Mouse (Mus musculus) MN1 (cell line): ENCODE measurements around the gene Comt.
A peak's percentile ranks its signal among the peaks of the same experiment; 100 is the strongest.

Experiments
- DNase-seq: peaks from one replicate; pipeline ENCODE4 v3.0.0-alpha.2; 2016; ENCODE audit warnings: low spot score

The Comt gene

GRCm38 (mm10) chr16:18433341-18433920 lies 6.8 kb upstream of the Comt start:
- DNase-seq = no peak

GRCm38 (mm10) chr16:18430641-18431212 lies 4.1 kb upstream of the Comt start:
- DNase-seq = no peak

GRCm38 (mm10) chr16:18429641-18430040 lies 3.0 kb upstream of the Comt start:
- no peak for DNase-seq

- DNase-seq = no peak
These were observed 1.9 kb upstream of the Comt start for GRCm38 (mm10) chr16:18428516-18429042.

DNA sequence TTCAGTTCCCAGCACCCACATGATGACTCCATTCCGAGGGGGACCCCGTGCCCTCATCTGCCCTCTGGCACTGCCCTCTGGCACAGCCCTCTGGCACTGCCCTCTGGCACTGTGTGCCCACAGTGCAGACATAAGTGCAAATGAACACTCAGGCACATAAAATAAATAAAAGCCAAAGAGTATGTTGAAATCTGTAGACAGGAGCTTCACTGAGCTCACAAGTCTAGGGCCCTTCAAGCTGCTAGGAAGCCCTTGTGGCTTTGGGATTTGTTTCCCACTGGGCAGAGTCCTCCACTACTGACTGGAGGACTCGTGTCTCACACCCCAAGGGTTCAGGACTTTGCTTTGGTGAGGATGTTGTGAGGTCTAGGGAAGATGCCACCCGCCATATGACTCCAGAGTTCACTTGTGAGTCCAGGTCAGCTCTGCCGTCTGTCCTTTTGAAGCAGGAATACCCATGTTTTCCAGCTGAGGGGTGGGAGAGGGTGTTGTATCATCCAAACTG lies 1.4 kb upstream of the Comt start:
- DNase-seq = no peak

- peak; percentile 74 for DNase-seq
These were observed 349 bp downstream of the Comt start, which contains the start of gene Txnrd2 for GRCm38 (mm10) chr16:18426215-18426791. TSS of gene Txnrd2 (plus strand) at chr16:18426384.

GRCm38 (mm10) chr16:18425475-18426214 lies 1.0 kb downstream of the Comt start:
- no peak for DNase-seq

DNA sequence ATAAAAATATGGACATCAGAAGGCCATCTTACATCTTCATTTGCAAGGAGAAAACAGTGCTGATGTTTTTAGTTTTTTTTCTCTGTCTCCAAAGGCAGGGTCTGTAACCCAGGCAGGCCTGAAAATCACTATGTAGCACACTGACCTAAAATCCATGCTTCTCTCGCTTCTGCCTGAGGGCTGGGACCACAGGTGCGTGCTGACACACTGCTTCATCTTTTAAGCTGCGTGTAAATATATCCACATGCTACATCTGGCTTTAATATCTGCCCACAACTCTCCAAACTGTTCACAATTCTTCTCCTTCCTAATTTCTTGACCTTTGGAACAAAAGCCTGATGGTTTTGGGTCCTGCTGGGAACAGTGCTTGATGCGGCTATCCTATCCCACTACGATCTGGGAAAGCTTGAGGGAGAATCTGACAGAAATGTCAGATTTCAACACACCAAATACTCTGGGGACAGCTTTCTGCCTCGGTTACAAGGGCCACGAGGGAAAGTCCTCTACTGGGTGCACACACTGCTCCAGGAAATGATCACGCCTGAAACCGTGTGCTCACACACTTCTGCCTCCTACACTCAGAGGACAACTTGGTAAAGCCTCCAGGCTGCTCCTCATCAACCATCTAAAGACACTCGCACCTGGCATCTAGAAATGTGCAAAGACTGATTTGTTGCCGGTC lies 2.1 kb downstream of the Comt start:
- DNase-seq = no peak

DNA sequence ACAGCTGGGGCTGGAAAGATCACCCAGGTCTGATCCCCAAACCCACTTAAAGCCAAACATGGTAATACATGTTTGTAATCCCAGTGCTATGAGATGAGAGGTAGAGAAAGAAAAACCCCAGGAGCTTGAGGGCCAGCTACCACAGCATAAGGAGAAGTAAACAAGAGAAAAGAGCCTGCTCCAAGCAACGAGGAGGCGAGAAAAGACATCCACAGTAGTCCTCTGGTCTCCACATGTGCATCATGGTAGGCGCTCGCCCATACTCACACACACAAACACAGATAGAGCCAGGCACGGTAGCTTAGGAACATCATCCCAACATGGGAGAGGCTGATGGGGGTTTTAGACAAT lies 2.8 kb downstream of the Comt start:
- no peak for DNase-seq

GRCm38 (mm10) chr16:18423203-18423914 lies 3.3 kb downstream of the Comt start:
- DNase-seq = no peak

DNA sequence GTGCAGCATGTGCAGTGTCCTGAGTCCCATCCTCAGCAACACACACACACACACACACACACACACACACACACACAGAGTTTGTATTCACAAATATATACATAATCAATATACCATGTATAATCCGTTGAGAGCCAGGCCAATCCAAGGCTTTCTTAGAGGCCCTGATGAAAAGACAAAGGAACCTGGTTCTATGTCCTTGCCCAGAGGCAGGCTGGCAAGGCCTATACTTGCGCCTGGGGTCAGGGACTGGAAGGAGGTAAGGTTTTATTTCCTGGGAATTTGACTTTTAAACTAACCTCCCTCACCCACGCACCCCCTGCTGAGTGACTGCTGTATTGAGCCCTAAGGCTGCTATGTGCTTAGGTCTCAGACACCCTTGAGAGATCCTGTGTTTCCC lies 6.1 kb downstream of the Comt start:
- no peak for DNase-seq

- DNase-seq = no peak
These were observed 7.0 kb downstream of the Comt start for GRCm38 (mm10) chr16:18419603-18420026.

- DNase-seq = no peak
These were observed 7.7 kb downstream of the Comt start for GRCm38 (mm10) chr16:18418756-18419602.

DNA sequence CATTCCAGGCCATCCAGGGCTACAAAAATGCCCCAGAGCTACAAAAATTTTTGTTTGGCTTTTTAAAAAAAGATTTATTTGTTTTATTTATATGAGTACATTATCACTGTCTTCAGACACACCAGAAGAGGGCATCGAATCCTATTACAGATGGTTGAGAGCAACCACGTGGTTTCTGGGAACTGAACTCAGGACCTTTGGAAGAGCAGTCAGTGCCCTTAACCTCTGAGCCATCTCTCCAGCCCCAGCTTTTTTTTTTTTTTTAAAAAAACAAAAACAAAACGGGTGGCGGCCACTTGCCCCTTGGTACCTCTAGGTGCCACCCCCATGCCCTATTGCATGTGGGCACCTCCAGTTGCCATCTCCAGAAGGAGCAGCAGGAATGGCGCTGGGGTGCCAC lies 9.2 kb downstream of the Comt start:
- DNase-seq = no peak

DNA sequence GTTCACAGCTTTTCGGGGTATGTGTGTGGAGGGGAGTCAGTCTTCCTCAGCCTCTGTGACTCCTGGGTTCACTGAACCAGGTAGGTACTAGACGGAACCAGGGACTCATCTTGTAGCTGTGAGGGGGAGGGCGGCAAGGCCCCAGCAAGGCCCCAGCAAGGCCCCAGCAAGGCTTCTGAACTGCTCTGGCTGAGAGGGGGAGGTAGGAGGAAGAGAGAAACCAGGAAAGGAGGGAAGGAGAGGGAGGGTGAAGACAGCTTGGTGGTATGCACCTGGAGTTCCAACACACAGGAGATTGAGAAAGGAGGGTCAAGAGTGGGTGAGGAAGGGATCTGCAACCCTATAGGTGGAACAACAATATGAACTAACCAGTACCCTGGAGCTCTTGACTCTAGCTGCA lies 9.8 kb downstream of the Comt start:
- no peak for DNase-seq

- no peak for DNase-seq
These were observed 10.4 kb downstream of the Comt start for GRCm38 (mm10) chr16:18416094-18416761.

DNA sequence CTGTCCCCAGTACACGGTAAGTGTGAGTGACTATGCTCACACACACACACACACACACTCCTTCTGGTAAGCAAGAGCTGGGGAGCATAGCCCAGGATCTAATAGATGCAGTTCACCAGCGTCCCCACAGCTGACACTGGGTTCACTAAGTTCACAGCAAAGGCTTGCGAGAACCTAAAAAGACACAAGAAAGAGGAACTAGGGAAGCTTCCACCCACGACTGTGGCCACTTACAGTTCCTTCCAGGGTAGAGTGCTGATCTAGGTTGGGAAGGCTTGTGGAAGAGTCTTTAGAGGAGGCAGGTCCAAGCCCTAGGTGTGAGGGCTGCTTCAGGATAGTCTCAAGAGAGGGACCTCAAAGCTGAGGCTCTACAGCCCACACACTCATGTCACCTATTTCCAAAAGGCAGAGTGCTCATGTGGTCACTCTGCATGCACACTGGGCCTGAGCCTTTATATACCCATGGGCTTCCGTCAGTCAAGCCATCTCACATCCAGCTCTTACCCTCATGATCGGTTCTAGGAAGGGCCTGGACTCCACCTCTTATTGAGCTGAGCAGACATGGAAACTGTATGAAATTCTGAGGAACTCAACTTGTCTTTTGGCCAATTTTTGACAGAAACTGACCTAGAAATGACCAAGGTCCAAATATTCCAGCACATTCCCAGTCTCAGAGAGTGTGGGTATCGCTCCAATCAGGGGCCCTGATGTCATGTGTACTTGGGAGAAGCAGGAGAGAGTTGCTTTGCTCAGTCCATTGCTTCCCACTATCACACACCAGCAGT lies 13.4 kb downstream of the Comt start:
- no peak for DNase-seq

DNA sequence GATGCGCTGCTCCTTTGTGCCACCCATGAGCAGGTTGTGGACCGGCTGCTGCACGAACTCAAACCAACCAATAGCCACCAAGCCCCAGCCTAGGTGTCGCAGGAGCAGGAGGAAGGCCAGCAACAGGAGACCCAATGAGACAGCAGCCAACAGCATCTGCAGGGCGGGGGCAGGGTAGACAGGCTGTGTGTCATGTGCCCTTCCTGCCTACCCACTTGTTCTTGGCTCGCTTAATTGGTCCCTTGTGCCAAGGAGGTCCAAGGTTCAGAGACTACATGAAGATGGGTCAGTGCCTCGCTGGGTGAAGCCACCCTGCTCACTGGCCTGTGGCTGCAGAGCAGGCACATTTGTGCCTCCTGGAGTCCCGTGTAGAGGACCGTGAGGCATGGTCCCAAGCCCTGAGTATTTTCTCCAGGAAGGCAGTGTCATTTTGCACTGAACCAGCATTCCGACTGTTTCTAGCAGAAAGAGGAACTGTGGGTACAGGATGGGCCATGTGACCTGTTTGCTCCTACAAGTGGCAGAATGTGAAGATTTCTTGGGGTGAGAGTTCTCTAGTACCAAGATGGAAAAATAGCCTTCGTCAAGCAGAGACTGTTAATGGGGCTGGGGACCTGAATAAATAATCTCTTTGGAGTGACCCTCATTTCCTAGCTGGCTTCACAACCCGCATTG lies 14.7 kb downstream of the Comt start:
- DNase-seq = no peak
